Mouse (Mus musculus): ENCODE measurements at regions not wholly inside any gene's neighbourhood (a gene's known extent, or its start where the extent isn't known, plus 50 kb on each side); places are given as distances from the start of the nearest gene placed in this dataset.

DNA sequence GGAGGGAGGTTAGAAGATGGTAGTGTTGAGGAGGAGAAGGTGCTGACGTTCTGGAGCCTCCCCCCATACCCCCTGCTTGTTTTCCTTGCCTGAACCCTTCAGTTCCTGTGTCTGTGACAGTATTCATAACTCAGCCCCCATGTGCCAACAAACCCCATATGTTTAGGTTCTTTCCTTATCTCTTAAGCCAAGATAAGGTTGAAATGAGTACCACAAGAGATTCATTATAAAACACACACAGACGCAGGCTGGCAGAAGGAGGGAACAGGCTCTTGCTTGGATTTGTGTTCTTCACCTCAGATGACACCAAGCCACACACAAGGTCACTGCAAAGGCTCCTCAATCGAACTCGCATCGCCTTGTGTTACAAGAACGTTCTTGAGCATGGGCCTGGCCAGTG lies 162.9 kb upstream of the Arid2 start:
- DNase-seq: no peak

DNA sequence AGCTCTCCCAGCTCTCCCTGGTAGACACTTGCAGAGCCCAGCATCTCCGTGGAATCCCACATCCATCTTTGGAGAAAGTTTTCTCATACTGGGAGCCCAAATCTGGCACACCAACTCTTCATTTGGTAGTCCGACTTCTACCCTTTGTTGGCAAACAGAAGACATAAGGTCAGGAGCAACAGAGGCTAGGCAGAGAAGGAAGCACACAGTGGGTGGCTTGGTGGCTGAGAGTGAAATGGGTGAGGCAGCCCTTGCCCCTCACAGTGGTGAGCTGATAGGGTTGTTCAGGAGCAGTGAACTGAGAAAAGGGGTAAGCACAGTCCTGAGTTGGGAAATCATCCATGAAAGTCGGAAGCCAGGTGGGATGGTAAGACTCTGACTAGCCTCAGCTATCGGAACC lies 157.6 kb upstream of the Arid2 start:
- DNase-seq: no peak

DNA sequence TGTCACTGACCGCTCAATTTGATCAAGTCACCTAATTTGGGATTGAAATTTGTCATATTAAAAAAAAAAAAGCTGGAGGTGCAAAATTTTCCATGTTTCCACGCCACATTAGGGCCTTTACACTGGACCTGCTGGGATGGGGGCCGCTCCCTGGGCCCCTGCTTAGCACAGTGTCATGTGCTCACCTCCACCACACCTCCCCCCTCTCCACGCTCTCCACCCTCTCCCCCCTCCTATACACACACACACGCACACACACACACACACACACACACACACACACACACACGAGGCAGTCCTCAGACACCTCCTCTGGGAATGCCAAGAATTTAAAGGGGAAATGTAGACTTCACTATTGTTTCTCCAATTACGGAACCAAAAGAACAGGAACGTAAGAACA lies 156.8 kb upstream of the Arid2 start:
- no peak for DNase-seq

DNA sequence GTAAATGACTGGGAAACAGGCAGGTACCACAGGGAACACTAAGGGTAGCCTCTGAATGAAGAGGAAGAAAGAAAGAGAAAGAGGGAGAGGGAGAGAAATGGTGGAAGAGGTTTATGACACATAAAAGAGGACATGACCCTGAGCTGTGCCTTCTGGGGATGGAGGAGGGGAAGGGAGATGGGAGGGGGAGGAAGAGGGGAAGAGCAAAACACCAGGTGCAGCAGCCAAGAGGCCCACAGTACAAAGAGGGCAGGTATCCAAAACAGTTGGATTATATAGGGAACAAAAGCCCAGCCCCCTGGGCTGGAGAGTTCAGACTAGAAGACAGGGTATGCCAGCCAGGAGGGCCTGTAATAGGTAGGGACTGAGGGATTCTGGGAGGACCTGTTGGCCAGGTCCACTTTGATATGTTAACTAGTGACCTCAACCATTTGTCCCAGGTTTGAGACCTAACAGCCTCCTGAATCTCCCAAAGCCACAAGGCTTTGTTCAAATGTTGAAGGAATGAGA lies 155.7 kb upstream of the Arid2 start:
- no peak for DNase-seq

DNA sequence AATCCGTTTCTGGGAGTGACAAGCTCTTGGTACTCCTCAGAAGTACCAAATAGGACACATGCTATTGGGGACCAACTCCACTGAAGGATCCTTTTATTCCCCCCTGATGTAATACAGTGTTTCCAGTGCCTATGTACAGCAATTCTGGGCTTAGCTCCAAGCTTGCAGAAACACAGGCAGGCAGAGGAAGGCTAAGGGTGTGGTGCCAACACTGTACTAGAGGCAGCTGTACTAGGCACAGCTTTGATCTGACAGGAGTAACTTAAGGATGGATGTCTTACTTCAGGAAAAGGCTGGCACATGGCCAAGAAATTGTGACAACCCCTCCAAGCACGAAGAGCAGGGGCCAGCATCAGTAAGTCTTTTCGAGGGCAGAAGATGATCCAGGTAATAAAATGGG lies 154.7 kb upstream of the Arid2 start:
- DNase-seq: no peak

DNA sequence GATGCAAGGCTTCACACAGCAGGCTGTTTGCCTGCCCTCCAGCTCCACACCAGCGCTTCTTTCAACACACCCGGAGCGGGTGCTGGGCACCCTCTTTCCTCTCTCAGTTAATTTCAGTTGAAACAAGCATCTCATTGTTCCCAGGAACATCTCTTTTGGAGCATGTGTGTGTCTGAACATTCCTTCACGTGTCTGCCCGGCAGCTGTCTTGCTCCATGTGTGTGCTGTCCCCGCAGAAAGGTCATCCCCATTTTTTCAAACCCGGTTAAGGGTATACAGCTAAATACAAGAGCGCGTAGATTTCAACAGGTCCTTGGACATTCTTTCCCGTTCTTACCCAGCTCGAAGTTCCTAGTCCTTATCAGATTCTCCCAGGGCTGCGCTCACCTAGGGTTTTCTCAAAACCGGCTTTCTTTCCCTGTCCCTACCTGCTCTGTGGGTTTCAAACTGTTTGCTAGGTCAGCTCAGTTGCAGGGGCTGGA lies 152.0 kb upstream of the Arid2 start:
- no peak for DNase-seq

DNA sequence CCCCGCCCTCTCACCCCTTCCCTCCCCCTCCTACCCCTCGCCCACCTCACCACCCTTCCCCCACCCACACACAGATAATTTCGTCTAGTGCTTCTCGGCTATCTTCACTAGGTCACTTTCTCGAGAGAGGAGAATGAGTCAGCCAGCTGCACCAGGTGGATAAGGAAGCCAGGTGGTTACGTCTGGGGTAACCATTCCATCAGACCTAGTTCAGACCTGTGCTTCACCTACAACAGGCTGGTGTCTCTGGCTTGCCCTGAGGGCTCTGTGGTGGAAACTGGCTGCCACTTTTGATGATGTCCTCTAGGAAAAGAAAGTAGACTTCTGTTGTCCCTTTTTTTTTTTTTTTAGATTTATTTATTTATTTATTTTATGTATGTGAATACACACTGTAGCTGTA lies 151.5 kb upstream of the Arid2 start:
- DNase-seq: no peak

DNA sequence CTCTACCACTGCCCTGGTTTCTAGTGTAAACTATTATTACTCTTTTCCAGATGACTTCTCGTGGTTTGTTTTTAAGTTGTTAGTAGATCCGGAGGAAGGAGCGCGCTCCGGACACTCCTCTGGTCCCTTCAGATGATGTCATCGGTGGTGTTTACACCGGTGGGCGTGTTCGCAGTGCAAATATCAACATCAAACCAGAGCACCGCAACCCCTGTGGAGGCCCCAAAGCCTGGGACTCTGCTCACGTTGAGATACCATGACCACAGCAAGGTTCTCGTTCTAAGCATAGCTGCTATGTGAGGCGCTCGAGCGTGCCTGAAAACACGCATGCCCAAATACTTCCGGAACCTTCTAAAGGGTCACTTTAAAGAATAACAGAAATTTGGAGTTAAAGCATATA lies 149.8 kb upstream of the Arid2 start:
- no peak for DNase-seq

DNA sequence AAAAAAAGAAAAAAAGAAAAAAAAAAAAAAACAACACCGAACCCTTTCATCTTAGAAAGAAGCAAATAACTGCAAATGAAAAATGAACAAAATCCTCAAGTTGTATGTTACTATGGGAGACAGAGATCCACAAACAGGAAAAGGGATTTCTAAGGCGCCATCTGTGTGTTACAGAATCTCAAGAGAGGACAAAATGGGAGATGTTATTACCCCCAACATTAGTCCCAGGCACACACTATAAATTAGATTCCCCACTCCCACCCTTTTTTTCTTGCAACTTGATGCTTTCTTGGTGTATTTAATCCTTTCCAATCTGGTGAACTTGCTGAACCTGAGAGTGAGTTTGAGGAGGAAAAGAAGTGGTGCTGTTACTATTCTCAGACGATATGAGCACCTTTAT lies 149.4 kb upstream of the Arid2 start:
- DNase-seq: no peak

DNA sequence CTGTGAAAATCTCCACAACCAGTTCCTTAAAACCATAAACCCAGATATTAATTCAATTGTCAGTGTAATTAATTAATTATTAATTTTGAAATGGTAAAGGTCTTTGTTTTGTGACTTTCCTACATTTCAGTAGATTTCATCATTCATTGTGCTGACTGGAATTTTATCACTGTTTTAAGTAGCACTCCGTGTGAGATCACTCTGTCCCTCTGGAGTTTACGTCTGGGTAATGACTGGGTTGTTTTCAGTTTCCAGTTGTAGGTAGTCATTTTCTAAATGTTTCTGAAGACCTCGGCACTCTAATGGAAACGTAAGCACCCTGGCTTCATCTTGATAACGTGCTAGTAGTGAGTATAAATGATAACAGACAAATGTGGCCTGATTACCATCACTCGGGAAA lies 133.8 kb upstream of the Arid2 start:
- no peak for DNase-seq

DNA sequence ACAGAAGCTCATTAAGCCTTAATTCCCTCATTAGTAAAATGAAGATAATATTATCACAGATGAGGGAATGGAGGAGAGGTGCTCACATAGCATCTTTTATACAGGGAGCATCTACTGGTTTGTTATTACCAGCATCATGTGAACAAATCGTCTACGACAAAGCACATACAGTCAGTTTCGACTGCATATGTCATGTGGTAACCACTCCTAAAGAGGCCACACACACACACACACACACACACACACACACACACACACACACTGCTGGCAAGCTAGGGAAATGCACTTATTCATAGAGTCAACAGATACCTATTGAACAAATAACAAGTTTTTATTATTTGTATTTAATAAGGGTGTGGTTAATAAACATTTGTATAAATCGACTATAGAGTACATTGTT lies 129.0 kb upstream of the Arid2 start:
- DNase-seq: no peak

DNA sequence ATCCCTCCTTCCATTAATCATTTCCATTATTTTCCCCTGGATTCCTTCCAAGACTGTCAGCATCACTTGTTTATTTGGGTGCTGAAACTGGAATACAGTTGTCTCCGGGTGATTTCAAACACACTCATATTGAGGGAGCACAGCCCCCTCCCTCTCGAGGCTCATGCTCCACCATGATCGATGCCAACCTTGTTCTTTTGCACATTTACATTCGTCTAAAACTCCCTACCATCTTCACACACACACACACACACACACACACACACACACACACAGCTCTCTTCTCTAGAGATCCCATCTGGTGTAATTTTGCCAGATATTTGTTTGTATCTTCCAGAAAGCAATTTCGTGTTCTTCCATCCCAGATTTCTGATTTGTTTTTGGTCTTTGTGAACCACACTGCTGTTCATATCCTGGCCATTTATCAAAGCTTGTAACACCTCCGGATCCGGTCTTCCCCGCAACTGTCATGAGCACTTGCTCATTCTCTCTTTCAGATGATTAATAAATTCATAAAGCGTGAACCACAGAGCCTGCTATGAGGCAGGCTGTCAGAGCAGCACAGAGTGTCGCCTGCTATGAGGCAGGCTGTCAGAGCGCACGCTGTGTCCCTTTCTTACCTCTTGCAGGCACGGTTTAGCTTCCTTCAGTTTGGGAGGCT lies 122.4 kb upstream of the Arid2 start:
- no peak for DNase-seq

DNA sequence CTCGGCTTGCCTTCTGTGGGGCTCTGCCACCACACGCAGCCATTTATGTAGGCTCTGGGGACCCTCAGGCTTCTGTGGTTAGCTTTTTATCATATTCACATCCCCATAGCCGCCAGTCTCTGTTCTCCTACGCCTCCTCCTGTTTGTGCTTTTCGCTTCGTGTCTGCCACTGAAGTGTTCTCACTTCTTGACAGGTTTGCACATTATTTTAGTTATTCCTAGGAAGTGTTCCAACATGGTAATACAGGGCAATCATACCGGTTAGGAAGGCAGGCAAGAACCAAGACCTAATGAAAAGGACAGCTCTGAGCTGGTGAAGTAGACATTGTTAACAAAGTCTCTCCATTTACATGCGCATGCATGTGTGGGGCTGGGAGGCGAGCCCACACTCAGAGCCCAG lies 120.1 kb upstream of the Arid2 start:
- no peak for DNase-seq

DNA sequence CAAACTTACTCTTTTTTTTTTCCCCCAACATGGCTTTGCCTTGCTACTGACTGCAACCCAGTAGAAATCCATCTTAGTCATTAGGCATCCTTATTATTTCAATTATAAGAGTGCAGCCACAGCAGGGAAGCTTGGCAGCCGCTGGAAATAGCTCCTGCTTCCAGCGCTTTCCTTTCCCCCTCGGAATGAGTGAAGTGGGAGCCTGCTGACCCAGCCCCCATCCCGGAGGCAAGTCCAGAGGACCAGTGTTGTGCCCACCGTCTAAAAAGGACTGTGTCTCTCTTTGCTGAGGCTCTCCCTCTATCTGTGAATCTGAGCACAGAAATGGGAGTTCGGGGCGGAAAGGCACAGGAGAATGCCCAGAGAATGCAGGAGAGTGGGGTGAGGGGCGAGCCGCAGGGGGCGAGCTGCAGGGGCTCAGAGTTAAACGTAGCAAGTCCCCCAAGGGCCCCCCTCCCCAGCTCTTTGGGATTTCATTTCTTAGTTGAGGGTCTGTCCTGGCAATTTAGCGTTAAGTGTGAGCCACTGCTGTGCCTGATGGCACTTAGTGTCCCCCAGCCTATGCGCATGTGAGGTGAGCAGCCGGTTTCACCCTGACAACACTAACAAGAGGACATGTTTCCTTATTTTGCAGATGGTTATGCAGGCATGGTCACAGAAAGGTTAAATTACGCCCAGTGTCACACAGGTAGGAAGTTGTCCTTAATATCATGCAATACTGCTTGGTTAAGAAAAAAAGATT lies 117.4 kb upstream of the Arid2 start:
- no peak for DNase-seq

DNA sequence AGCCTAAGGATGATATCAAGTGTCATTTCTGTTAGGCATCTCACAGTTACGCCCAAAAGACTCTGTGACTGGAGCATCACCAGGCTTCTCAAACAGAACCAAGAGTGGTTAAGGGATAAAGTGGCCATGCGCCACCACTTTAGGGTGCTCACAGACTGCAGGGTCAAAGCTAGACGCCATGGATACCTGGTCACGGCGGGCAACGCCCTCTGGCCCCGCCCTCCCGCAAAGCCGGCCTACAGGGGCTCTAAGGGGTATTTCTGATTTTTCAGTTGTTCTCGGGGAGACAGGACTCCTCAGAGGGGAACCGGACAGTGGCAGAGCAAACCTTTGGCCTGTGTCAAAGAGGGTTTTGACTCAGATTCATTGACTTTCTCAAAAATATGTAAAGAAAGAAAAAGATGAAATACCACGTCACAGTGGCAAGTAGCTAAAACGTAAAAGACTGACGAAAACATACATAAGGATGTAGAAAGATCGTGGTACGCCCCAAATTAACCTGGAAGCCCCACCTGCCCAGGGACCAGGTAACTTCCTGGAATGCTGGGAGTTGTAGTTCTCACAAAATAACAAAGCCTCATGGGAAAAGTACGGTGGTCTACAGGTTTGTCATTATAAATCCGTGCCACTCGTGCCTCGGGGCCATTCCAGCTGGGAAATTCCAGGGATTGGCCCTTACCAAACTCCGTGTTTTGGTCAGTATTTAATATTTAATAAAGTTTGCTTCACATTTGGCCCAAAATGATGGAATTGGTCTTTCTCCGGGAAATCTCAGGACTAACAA lies 116.1 kb upstream of the Arid2 start:
- peak; percentile 54 for DNase-seq

DNA sequence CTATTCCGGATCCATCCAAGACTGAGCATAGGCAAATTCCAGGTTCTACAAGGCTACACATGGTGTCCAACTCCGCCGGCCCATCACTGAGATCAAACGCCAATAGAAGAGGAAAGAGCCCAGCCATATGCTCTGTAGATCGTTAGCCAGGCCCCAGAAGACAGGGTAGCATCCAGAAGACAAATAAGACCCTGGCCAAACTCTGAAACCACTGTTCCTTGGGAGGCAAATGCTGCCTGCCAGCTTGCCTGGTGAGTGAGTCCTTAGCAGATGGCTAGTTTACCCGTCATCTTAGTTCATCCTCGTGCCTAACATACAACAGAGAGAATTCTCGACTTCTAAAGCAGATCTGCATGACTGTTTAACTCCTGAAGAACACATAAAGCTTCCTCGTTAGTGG lies 109.4 kb upstream of the Arid2 start:
- DNase-seq: no peak

DNA sequence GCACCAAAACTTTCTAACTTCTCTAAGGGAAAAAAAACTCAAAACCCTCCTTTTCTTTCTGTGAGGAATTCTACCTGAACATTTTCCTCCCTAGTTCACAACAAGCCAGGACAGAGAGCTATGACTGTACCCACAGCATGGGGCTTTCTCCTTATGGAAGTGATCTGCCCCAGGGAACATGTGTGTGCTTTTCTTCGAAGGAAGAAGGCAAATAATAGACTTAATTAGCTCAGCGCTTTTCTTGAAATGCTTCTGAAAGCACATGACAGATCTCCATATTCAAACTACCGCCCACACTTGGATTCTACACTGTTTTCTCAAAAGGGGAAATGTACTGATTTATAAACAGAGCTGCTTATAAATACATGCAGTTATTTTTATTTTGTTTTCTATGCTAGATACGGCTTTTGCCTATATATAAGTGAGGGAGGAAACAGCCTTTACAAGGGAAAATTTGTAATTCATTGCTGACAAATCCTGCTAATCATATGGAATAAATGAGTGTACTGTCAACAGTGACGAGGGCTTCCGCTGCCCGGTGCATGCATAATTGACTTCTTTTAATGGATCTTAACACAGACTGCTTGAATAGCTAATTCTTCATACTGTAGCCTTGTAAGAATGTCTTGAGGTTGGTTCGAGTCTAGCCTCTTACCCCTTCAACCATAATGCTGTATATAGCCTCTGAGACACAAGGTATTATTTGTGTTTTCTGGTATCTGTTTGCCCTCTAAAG lies 108.8 kb upstream of the Arid2 start:
- DNase-seq: no peak

DNA sequence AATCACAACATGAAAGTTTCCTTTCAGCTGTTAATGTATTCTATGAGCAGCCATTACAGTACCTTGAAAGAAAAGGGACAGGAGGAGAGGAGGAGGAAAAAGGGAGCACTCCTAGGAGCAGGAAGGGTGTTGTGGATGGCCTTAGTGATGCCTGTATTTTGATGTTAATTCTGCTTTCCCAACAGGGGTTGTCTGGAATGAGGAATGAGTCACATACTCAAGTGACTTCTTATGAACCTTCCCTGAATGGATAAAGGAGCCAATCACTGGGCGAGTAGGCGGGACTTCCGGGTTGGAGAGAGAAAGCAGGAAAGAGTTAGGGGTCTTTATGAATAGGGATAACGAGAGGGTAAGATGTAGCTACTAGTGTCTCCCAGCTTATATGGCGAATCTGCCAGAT lies 107.8 kb upstream of the Arid2 start:
- no peak for DNase-seq

DNA sequence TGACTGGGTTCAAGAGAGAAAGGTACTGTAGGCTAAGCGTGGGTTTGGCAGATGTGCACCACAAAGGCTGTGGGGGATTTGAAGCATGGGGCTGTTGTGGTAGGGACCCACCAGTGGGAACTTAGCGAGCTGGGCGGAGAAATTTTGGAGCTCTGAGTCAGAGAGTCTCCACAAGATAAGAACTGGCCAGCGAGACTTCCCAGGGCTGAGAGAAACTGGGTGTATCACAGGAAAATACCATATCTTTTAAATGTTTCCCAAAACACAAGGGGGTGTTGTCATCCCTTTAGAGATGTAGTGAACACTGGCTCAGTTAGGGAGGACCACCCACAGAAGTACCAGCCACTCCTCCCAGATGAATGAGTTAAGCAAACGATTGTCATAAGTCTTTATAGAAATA lies 107.3 kb upstream of the Arid2 start:
- no peak for DNase-seq

DNA sequence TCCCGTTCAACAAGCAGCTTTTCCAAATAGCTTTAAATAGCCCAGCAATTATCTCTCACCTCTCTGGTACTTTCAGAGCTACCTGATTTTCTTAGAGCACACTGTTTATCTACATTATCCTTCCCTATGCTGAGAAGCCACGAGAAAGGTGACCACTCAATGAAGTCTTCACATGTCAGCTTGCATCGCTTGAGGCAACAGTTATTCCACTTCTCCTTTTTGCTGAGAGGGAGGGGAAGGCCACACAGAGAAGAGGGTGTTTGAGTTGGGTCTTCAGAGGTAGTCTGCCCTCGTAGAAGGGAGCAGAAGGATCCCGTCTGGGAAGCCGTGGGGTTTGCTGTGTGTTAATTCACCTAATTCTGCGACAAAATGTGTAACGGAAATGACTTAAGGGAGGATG lies 106.3 kb upstream of the Arid2 start:
- no peak for DNase-seq

DNA sequence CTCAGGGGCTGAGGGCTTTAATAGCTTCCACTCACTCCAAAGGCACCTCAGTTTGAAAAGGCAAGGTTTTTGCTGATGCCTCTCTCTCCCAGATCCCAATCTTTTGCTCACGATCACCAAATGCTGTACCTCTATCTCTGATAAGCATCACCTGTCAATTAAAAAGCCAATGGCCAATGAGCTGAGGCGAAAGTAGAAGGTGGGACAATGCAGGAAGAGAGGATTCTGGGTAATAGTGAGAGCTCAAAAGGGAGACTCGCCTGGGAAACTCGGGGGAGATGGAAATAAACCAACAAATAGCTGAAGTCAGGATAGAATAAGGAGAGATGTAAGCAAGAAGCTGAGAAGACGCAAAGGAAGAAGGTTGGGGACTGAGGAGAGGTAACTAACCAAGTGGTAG lies 105.0 kb upstream of the Arid2 start:
- DNase-seq: no peak

DNA sequence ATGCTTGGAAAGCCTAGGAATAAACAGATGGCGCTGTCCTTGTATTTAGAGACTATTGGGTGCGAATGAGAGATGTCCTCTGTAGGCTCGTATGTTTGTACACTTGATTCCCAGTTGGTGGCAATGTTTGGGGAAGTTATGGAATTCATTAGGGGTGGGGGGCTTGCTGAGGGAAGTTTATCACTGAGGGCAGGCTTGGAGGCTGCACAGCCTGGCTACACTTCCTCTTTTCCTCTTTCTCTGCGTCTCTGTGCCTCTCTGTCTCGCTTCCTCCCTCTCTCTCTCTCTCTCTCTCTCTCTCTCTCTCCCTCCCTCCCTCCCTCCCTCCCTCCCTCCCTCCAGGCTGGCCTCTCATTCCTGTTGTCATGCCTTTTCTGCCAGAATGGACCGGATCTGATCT lies 104.2 kb upstream of the Arid2 start:
- no peak for DNase-seq

DNA sequence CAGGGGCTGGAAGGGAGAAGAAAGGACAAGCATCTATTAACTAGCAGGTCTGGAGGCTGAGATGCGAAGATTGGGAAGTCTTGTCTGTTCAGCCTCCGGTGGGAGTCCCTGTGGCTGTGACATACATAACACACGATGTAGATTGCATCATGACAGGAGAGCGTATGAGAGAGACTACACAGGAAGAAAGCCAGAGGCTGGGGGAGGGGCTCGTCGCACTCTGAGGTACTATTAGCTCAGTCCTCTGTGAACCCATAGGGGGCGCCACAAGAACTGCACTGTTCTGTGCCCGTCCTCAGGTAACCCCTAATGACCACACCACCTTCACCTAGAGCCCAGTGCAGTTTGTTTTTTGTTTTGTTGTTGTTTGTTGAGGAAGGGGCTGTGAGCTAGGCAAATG lies 102.7 kb upstream of the Arid2 start:
- no peak for DNase-seq
